Mouse (Mus musculus): ENCODE measurements around the gene Epop.

The Epop gene

GRCm38 (mm10) chr11:97590227-97590960 is 39.1 kb downstream of the Epop start:
- no peak for DNase-seq (ENCODE audit: inconsistent ontology term)

GRCm38 (mm10) chr11:97589216-97589615 is 40.3 kb downstream of the Epop start:
- peak; percentile 27 for DNase-seq (ENCODE audit: inconsistent ontology term)

- DNase-seq (ENCODE audit: inconsistent ontology term), result no peak
Observed at GRCm38 (mm10) chr11:97585932-97586331, 43.6 kb downstream of the Epop start.

- DNase-seq (ENCODE audit: inconsistent ontology term), result no peak
Observed at GRCm38 (mm10) chr11:97584476-97584875, 45.0 kb downstream of the Epop start.

- no peak for DNase-seq (ENCODE audit: inconsistent ontology term)
Observed at GRCm38 (mm10) chr11:97579088-97579857, 50.2 kb downstream of the Epop start.

GRCm38 (mm10) chr11:97578286-97578685 is 51.2 kb downstream of the Epop start:
- no peak for DNase-seq (ENCODE audit: inconsistent ontology term)

All from Muller cell, postnatal 12 days (primary cell).